Mouse (Mus musculus) embryonic stem cell, embryonic (primary cell): Measurements from ENCODE around the gene 1700013G24Rik.

Experiments
- CTCF ChIA-PET, 4 experiments: fragments of 300-600 bp in 2 of 4; fragments of 350-600 bp in 2 of 4; sonication (Branson Sonifier 250); formaldehyde crosslinking; loops; one replicate each; lab custom pipeline; 2022; ENCODE audit warnings: inconsistent platforms in 2 of 4; lab: Charles Lee
- POLR2A ChIA-PET, 4 experiments: fragments of 300-600 bp in 2 of 4; fragments of 350-600 bp in 2 of 4; sonication (Branson Sonifier 250); formaldehyde crosslinking; loops; one replicate each; lab custom pipeline; 2022; ENCODE audit warnings: antibody characterized with exemption in 4 of 4, inconsistent platforms in 1 of 4; lab: Charles Lee

Gene 1700013G24Rik

DNA sequence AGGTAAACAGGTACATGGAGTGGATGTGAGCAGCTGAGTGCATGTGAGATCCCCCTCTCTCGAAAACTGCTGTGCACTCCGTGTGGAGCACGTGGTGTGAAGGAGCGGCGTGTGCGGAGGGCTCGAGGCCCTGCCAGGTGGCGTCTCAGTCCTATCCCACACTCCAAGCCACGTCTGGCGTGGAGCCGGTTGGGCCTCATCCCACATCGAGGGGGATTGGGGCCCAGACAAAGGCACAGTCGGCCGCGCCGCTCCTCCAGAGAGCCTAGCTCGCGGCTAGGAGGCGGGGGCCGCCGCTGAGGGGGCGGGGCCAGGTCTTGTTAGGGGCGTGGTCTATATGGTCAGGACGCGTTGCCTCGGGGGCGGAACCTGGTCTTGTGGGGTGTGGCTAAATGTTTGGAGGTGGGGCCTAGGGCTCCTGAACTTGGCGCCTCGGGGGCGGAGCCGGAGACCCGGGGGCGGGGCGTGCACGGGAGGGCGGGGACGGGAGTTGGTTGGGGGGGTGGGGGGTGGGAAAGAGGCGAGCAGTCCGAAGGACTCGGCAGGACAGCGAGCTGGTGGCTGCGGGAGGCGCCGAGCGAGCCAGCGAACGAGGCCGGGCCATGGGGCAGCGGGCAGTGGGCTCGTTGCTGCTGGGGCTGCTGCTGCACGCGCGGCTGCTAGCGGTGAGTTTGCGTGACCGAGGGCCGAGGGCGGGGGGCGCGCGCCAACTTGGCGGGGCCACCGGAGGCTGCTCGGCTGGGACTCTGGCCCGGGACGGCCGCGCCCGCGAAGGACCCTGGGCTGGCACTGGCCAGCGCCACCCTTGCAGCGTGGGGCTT lies 15.4 kb downstream of the 1700013G24Rik start, which contains the start of gene Hspg2:
Gene Hspg2, plus strand, starts transcription at position 510 of the 821 bp plus-strand sequence.
- CTCF ChIA-PET: interaction anchor here (0.6 to 2.0 kb wide), 14 partner anchors 9 to 1303 kb away, joined by 3 to 7 read pairs (median 4); no protein-coding TSS in a partner anchor
- POLR2A ChIA-PET: interaction anchor here (0.5 to 4.7 kb wide), 64 partner anchors 8 to 630 kb away, joined by 3 to 30 read pairs (median 4); partner anchors contain the start of genes Usp48 (in 2 of the 4) and Zbtb40 (in 1 of the 4)

DNA sequence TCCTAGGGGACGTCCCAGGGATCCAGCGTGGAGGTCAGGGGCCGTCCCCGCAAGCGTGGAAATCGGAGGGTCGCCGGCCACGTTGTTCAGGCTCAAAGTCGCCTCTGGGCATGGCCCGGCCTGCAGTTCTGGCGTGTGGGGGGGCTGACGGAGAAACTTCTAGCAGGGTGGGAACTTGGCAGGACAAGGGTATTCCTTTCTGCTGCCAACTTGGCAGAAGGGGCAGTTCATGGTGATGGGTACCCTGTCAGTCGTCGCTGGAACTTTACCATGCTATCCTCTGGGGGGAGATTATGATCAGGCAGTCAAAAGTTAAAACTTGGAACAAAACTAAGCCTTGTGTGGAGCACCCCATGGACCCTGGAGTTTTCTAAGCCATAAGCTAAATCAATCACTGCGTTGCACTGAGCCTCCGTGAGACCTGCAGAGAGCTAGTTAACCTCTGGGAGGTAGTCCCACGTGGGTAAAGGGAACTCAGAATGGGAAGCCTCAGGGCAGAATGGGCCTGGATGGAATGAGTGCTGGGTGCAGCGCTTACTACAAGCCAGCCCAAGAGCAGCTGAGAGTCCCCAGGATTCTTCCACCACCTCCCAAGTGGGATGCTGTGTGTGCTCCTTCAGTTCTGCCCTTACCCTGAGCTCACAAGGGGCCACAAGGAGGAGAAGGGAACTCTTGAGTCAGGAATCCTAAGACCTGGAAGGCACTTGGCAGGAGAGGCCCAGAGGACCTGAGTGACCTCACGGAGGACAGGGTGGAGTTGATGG lies 16.2 kb downstream of the 1700013G24Rik start:
- POLR2A ChIA-PET: interaction anchor here in 3 of 4 experiments (0.8 to 4.7 kb wide), 46 partner anchors 8 to 631 kb away, joined by 3 to 30 read pairs (median 6); partner anchors contain the start of gene Usp48 (in 2 of the 3)
- CTCF ChIA-PET: interaction anchor here in 3 of 4 experiments (0.5 to 2.1 kb wide), 11 partner anchors 12 to 876 kb away, joined by 3 to 11 read pairs (median 4); no protein-coding TSS in a partner anchor

DNA sequence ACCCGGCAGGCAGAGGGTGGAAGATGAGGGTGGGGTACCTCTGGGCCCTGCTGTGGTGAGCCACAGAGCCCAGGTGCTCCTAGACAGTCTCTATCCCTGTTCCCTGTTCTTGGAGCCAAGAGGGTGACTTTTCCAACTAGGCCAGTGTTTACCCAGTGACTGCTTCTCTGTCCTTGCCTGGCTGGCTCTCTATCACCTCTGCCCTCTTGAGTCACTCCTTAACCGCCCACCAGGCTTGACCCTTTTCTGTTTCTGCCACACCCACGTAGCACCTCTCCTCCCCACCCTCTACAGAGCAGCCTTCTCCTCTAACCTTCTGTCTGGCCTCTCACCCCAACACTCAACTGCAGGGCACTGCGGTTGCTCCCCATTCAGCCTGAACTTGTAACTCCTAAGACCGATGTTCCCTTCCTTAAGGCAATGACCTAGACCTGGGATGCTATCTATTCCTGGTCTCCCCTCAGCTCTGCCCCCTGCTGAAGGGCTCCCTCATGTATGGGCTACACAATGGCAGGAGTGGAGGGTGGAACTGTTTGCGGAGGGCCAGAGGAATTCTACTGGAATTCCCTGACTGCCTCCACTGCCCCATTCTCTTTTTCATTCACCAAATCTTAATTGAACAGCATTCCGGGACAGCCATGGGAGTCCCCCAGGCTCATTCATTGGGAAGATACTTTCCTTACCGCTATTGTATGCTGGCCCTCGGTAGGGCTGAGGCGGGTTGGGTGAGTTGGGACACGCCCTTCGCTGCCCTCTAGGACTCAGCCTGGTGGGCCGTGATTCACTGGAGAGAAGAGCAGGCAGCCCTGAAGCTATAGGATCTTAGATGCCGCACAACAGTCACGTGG lies 17.0 kb downstream of the 1700013G24Rik start:
- ChIA-PET CTCF (interaction anchor here in 3 of 4 experiments (0.5 to 2.1 kb wide), 7 partner anchors 13 to 522 kb away, joined by 3 to 10 read pairs (median 3); no protein-coding TSS in a partner anchor), POLR2A (interaction anchor here in 3 of 4 experiments (0.6 to 4.7 kb wide), 41 partner anchors 8 to 269 kb away, joined by 3 to 30 read pairs (median 5); partner anchors contain the start of gene Usp48 (in 2 of the 3))

DNA sequence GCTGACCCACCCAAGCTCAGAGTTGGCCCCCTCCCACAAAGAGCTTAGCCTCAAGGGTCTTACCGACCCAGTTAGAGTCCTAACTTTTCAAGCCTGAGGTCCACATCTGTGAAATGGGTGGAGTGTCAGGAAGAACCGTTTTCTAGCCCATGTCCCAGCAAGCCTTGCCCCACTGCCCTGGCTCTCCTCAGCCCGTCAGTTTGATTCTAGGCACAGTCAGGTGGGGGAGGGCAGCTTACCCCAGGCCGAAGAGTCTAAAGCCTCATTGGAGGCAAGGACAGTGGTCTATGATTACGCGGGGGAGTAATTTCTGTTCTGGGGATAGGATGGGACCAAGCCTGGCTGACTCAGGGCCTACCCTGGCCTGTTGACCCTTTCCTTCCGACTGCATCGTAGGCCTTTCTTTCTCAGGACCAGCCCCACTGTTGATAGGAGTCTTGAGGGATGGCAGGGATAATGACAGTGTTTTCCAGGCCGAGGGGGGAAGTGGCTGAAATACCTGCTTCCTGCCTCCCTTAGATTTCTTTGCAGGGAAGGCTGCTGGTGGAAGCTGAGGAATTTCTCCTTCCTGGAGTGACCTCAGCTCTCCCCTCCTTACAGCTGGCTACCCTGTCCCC lies 17.7 kb downstream of the 1700013G24Rik start:
- POLR2A ChIA-PET: interaction anchor here in 3 of 4 experiments (0.6 to 4.7 kb wide), 29 partner anchors 8 to 269 kb away, joined by 3 to 30 read pairs (median 5); partner anchors contain the start of gene Usp48 (in 2 of the 3)
- CTCF ChIA-PET: interaction anchor here in 3 of 4 experiments (0.6 to 2.1 kb wide), 6 partner anchors 18 to 522 kb away, joined by 3 to 10 read pairs (median 3); no protein-coding TSS in a partner anchor

DNA sequence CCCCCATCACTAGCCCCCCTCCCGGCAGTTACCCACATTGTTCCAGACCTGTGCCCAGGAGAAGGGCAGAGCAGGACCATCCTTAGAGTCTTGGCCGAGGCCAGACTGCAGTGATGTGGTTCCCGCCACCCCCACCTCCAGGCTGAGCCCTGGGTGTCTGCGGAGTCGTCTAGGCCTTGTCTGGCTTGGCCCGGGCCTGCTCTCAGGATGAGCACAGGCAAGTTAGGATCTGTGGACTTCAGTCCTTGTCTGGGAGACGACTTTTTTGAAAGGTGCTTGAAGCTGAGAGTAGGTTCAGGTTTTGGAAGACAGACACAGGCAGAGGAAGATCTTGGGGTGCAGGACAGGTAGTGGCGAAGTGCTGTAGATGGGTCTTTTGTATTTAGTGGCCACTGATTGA lies 18.2 kb downstream of the 1700013G24Rik start:
- ChIA-PET CTCF (interaction anchor here in 3 of 4 experiments (0.6 to 2.1 kb wide), 3 partner anchors 17 to 77 kb away, joined by 3 to 10 read pairs (median 3); no protein-coding TSS in a partner anchor), POLR2A (interaction anchor here in 3 of 4 experiments (1.0 to 4.1 kb wide), 12 partner anchors 10 to 195 kb away, joined by 3 to 30 read pairs (median 12); partner anchors contain the start of gene Usp48 (in 1 of the 3))

DNA sequence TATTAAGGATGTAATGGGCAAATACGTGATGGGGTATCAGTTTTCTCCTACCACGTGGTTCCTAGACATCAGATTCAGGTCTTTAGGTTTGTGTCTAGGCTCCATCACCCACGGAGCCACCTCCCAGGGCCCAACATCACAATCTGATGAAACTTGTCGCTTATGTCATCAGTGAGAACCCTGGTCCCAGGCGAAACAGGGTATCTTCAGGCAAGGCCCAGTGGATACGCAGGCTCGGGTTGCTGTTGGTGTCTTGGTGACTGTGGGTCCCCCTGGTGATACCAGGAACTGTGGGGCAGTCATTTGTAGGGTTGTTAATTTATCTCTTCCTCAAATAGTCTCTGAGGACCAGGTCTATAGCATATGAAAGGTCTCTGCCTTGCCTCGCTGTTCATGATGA lies 20.2 kb downstream of the 1700013G24Rik start:
- ChIA-PET POLR2A (interaction anchor here in 2 of 4 experiments (0.6 to 0.8 kb wide), 2 partner anchors 13 to 228 kb away, joined by 3 to 4 read pairs; no protein-coding TSS in a partner anchor), CTCF (interaction anchor here in 1 of 4 experiments (1.1 to 1.5 kb wide), 2 partner anchors 45 to 153 kb away, joined by 3 read pairs; no protein-coding TSS in a partner anchor)

DNA sequence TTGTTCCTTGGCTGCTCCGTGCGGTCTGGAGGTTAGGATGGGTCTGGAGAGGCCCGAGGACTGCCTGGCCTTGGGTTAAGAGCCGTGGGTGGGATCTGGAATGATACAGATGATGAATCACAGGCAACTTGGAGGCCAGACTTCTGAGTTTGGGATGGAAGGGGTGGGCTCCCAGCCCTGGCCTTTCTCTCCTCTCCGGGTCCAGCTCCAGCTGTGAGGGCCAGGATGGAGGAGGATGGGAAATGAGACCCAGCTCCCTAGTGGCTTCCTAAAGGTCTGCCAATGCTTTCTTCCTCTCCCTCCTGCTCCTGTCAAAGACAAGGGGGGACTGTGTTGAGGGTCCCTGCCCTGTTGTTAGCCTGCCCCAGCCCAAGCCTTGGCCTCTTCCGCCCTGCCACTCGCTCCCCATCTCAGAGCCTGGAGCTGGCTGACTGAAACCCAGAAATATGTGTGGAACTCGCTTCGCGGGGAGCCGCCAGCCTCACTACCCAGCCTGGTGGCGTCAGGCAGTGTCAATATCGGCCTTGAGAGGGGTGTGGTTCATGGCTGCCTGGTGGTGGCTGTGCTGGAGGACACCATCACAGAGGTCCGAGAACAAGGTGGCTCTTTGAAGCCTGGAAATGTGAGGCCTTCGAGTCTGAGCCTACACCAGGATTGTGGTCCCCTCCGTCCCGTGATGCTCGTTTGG lies 20.8 kb downstream of the 1700013G24Rik start:
- CTCF ChIA-PET: interaction anchor here in 1 of 4 experiments (1.1 to 1.5 kb wide), 2 partner anchors 45 to 154 kb away, joined by 3 read pairs; no protein-coding TSS in a partner anchor

DNA sequence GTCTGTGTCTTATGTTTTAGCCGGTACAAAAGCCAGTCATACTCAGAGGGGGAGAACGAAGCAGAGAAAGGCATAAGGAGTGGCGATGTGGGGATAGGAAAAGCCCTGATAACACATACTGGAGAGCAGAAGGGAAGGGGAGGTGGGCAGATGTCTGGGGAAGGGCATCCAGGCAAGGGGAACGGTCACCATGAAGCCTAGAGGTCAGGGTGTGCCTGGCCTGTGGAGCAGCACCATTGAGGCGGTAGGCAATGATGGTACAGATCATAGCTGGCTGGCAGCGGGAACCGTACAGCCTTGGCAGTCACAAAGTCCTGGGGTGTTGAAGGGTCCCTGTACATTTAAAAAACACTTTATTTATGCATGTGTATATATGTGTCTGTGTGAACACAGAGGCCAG lies 21.6 kb downstream of the 1700013G24Rik start:
- POLR2A ChIA-PET: interaction anchor here in 2 of 4 experiments (0.9 to 5.6 kb wide), 9 partner anchors 12 to 43 kb away, joined by 3 to 41 read pairs (median 3); no protein-coding TSS in a partner anchor
- CTCF ChIA-PET: interaction anchor here in 2 of 4 experiments (0.6 to 2.0 kb wide), 3 partner anchors 14 to 44 kb away, joined by 3 to 10 read pairs (median 3); no protein-coding TSS in a partner anchor

More for the DNA sequence above, 20.8 kb downstream of the 1700013G24Rik start:
- POLR2A ChIA-PET: interaction anchor here in 1 of 4 experiments (0.8 to 1.1 kb wide), 2 partner anchors 13 kb away, joined by 3 to 4 read pairs; no protein-coding TSS in a partner anchor

DNA sequence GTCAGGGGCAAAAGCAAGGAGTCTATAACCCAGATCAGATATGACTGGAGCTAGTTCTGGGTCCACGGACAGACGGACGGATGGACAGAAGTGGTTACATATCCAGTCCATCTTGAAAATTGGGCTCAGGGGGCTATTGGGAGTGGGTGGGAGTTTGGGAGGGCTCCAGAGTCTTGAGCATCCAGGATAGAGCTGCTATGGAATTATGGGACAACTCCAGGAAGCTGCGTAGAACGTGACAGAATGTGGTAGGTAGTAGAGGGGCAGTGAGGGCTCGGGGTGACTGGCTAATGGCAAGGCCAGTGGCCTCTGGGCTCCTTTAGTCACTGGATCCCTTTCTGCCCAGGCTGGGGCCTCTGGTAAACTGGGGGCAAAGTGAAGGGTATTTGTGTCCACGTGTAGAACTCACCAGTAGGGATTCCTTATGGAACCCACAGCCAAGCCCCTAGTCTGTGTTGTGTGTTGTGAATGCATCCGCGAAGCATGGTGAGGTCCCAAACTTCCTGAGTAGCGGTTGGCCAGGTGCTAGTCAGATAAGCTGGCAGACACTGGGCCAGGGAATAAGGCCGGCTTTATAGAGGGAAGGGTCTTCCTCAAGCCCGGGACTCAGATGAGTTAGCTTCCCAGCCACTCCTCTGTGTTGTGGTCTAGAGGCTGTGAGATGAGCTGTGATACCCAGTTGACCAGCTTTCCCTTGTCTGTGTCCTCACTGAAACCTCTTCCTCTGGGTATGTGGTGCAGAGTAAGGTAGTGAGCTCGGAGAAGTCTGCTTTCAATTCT lies 22.4 kb downstream of the 1700013G24Rik start:
- ChIA-PET POLR2A (interaction anchor here in 3 of 4 experiments (0.6 to 5.6 kb wide), 21 partner anchors 9 to 1002 kb away, joined by 3 to 41 read pairs (median 4); no protein-coding TSS in a partner anchor), CTCF (interaction anchor here in 3 of 4 experiments (0.6 to 2.0 kb wide), 7 partner anchors 13 to 190 kb away, joined by 3 to 10 read pairs (median 5); no protein-coding TSS in a partner anchor)

DNA sequence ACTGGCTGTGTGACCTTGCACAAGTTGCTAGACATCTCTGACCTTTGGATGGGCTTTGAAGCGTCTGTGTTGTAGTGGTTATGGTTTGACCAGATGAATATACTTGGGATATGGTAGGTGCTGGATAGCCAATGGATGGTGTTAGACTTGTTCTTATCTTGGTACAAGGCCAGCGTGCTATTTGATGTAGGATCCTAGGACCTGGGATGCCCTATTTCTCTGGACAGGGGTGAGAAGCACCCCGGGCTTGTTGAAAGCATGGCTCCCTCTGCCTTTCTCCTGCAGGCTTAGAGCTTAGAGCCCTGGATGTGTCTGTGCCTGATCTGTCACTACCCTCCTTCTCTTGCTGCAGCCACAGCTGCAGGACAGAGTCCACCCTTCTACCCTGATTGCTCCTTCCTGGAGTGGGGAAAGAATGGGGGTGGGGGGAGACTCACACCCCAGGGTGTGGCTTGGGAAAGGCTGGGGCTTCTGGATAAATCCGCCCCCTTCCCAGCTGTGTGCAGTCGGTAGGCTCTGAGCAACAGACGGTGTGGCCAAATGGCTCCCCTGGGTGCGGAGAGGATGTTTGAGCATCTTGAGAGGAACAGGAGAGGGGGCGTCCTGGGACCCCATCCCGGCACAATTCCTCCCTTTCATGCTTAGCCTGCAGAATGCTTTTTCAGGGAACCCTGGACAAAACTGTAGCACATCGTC lies 23.1 kb downstream of the 1700013G24Rik start:
- ChIA-PET CTCF (interaction anchor here (0.6 to 2.0 kb wide), 9 partner anchors 13 to 493 kb away, joined by 3 to 10 read pairs (median 3); no protein-coding TSS in a partner anchor), POLR2A (interaction anchor here (0.6 to 5.6 kb wide), 23 partner anchors 8 to 1003 kb away, joined by 3 to 41 read pairs (median 4); partner anchors contain the start of gene Hspg2 (in 2 of the 4))

DNA sequence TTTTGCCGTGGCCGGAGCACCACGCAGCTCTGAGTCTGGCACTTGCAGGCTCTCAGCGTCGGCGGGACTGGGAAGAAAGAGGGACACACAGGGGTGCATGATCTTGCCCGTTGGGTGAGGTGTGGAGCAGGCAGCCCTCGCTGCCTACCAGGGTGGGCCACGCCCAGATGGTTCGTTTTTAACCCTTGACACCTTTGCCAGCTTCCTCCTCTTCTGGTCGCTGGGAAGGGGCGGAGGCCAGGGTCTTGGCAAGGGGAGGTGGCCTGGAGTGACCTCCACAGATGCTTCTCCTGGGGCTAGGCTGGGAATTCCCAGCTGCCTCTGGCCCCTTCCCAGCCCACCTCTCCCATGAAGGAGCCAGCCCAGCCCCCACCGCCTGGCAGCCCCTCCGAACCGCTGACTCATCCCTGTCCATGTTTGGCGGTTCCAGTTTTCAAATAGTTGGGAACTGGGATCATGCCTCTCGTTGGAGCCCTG lies 23.7 kb downstream of the 1700013G24Rik start:
- POLR2A ChIA-PET: interaction anchor here (0.6 to 5.6 kb wide), 21 partner anchors 8 to 322 kb away, joined by 3 to 41 read pairs (median 4); partner anchors contain the start of gene Hspg2 (in 3 of the 4)

DNA sequence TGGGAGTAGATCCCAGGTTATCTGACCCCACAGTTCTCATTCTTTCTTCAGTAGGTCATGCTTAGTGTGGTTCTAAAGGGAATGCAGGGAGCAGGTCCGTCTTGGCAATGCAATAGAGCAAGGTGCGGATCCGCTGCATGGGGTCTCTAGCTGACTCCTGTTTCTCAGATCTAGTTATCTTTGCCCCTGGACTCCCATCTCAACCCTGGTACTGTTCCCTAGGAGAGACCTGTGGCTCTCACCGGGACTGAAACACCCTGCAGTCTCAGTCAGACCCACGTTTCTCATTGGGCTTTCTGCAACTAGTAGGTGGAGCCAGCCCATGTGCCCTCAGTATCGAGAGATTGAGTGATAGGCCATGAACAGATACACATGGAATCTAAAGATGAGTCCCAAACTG lies 24.5 kb downstream of the 1700013G24Rik start:
- CTCF ChIA-PET: no interaction called here
- POLR2A ChIA-PET: interaction anchor here in 3 of 4 experiments (1.4 to 5.6 kb wide), 8 partner anchors 9 to 118 kb away, joined by 4 to 41 read pairs (median 10); partner anchors contain the start of gene Hspg2 (in 2 of the 3)

More for the DNA sequence above, 23.7 kb downstream of the 1700013G24Rik start:
- CTCF ChIA-PET: interaction anchor here in 3 of 4 experiments (1.0 to 2.0 kb wide), 7 partner anchors 12 to 247 kb away, joined by 3 to 10 read pairs (median 3); no protein-coding TSS in a partner anchor

DNA sequence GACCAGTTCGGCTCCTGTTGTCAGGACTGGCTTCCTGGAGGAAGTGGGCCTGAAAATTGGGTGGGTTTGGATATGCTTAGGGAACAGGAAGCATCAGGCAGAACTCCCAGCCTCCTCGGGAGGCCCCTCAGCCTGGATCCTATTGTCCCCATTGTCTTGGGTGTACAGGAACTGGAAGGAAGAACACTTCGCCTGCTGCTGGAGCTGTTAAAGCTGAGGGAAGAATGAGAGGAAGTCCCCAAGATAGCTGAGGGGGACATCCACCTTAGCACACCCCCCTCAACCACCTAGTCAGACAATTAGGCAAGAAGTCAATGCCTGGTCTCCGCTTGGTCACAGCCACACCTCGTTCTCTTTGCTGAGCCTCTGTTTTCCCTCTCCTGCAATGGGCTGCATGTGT lies 25.2 kb downstream of the 1700013G24Rik start:
- POLR2A ChIA-PET: interaction anchor here in 3 of 4 experiments (0.6 to 5.6 kb wide), 13 partner anchors 8 to 116 kb away, joined by 3 to 41 read pairs (median 7); partner anchors contain the start of genes Hspg2 (in 3 of the 3) and Usp48 (in 2 of the 3)
- CTCF ChIA-PET: interaction anchor here in 1 of 4 experiments (0.8 kb wide), 1 partner anchor 10 kb away, joined by 3 read pairs; no protein-coding TSS in a partner anchor
